Mouse (Mus musculus) embryonic stem cell, embryonic (primary cell): ENCODE measurements at regions not wholly inside any gene's neighbourhood (a gene's known extent, or its start where the extent isn't known, plus 50 kb on each side); places are given as distances from the start of the nearest gene placed in this dataset.

Source experiments
- CTCF ChIA-PET, 4 experiments: fragments of 300-600 bp in 2 of 4; fragments of 350-600 bp in 2 of 4; sonication (Branson Sonifier 250); formaldehyde crosslinking; loops; one replicate each; lab custom pipeline; 2022; ENCODE audit warnings: inconsistent platforms in 2 of 4; lab: Charles Lee
- POLR2A ChIA-PET, 4 experiments: fragments of 300-600 bp in 2 of 4; fragments of 350-600 bp in 2 of 4; sonication (Branson Sonifier 250); formaldehyde crosslinking; loops; one replicate each; lab custom pipeline; 2022; ENCODE audit warnings: antibody characterized with exemption in 4 of 4, inconsistent platforms in 1 of 4; lab: Charles Lee

DNA sequence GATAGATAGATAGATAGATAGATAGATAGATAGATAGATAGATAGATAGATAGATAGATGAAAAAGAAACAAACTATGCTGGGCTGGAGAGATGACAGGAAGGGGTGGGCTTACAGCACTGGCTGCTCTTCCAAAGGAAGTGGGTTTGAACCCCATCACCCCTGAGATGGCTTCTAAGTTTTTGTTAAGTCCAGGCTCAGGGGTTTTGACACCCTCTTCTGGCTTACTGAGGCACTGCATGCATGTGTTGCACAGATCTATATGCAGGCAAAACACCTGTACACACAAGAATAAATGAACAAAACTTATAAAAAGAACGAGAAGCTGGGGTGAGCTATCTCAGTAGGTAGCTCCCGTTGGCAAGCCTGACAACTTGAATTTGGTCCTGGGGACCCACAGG is 55.5 kb upstream of the Jak1 start:
- POLR2A ChIA-PET, result interaction anchor here in 3 of 4 experiments (0.6 to 1.2 kb wide), 4 partner anchors 8 to 1432 kb away, joined by 3 read pairs; no protein-coding TSS in a partner anchor

DNA sequence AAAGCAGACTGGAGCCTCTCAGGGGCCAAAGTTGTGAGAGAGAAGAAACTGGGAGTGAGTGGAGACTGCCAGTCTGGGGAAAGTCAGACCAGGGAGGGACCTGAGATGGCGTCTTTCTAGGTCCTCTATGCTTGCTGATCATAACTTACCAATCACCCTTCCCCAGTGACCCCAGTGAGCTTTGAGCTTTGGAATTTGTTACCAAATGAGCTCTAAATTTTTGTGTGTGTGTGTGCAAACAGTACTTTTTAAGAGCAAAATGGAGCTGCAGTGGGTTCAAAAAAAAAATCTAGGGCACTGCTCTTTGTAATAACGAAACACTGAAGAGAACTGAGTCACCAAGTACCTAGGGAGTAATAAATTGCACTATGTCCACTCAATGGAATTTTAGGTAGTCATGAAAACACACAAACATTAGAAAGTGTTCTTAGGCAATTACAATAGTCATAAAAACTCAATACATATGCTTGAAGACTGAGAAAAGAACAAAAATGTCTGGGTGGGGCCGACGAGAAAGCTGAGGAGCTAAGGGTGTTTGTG is 54.7 kb upstream of the Jak1 start:
- ChIA-PET CTCF (interaction anchor here in 2 of 4 experiments (0.6 to 1.6 kb wide), 4 partner anchors 9 to 724 kb away, joined by 3 to 7 read pairs (median 4); no protein-coding TSS in a partner anchor), POLR2A (interaction anchor here in 2 of 4 experiments (0.5 to 1.2 kb wide), 2 partner anchors 9 to 1422 kb away, joined by 3 read pairs; no protein-coding TSS in a partner anchor)

More for the DNA sequence above, 55.5 kb upstream of the Jak1 start:
- CTCF ChIA-PET, result interaction anchor here in 1 of 4 experiments (0.7 kb wide), 1 partner anchor 725 kb away, joined by 3 read pairs; no protein-coding TSS in a partner anchor

DNA sequence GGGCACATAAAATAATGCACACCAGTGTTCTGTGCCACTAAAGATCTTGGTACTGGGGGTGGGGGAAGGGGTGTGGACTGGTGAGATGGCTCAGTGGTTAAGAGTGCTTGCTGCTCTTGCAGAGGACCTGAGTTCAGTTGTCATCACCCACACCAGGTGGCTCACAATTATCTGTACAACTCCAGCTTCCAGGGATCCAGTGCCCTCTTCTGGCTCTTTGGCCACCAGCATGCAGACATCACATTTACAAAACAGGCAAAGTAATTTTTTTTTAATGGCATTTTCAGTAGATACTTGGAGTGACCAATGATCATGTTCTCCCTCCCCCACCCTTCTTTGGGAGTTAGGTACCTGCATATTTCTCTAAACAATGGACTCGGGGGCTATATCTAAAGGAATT is 53.8 kb upstream of the Jak1 start:
- POLR2A ChIA-PET, result no interaction called here
- CTCF ChIA-PET, result interaction anchor here in 1 of 4 experiments (0.6 to 1.6 kb wide), 2 partner anchors 151 to 518 kb away, joined by 4 to 7 read pairs; no protein-coding TSS in a partner anchor

DNA sequence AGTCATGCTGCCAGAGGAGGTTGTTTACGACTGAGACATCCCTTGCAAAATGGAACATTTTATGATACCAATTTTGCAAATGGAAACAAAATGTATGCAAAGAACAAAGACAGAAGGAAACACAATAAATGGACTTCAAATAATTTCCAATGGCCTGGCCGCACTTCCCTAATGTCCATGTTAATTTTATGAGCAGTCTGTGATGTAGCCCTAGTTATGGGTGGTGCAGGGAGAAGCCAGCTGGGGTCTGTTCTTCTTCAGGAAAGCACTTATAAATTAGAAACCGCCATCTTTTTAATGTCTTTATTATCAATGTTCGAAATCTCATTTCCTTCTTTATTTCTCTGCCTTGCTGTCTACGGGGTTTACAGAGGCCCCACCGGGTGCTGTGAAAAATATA is 51.0 kb upstream of the Jak1 start:
- CTCF ChIA-PET, result no interaction called here
- POLR2A ChIA-PET, result no interaction called here
